Mouse (Mus musculus): ENCODE measurements around the gene Paqr8. TPM values are rescaled to one million over a fixed set of nuclear protein-coding genes. Genes with fewer than 3 reads are reported as not detected.
A peak's percentile ranks its signal among the peaks of the same experiment; 100 is the strongest.

Paqr8 gene
- total RNA-seq (2015) (1.6 and 3.9 TPM in 2 replicates), total RNA-seq (2017) (2.4 and 3.5 TPM in 2 replicates)

DNA sequence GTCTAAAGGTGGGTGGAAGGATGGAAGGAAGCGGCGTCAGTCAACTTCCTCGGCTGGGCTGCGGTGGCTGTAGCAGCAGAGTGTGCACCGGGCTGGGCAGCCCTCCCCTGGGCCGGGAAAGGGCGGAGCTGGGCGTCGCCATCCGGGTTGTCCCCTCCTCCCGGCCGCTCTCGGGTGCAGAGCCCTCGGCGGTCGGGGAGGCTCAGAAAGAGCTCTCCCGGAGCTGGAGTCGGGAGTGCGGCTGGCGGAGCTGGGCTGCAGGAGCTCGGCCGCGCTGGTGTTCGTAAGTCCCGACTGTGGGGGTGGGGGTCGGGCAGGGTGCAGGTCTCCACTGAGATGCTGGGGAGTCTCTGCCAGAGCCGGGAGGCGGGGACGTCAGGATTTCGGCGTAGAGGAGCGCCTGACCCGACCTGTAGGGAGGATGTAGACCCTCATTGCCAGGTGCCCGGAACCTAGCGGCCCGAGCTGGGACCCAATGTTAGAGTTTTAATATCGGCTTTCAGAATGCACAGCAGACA lies at the start of gene Paqr8:
Paqr8 (plus strand) TSS at position 203 of the 518 bp plus-strand sequence.
- ATAC-seq (replicated peaks; ENCODE audit: poor library complexity) = peak; percentile 95

DNA sequence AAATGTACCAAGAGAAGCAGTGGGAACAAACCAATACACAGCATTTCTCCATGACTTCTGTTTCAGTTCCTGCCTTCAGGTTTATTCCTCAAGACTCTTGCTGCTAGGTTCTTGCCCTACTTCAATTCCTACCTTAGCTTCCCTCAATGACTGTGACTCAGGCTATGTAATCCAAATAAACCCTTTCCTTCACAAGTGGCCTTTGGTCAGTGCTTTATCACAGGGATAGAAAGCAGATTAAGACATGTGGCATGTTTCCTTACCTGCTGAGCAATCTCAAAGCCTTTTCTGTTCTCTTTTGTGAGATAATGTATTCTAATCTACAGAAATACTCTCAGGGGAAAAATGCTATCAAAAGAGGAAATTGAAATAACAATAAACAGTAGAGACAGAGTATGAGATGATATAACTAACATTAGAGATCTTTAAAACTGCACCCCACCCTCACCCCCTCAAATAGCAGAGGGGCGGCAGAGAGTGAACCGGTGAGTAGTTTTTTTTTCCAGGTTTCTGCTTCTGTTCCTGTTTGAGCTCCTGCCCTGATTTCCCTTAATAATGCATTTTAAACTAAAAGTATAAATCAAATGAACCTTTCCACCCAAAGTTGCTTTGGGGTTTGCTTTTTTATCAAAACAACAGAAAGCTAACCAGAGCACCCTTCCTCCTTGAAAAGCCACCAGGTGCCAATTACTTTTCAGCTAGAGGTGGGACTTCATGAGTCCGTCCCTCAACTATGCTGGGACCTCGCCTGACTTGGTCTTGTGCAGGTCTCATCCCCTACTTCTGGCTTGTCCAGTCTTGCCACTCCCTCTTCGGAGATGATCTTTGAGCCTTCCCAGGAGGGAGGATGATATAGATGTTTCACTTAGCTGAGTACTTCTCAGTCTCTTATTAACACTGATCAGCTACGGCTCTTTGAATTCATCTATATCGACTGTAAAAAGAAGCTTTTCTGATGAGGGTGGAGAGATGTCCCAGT lies 33.2 kb upstream of the Paqr8 start:
- ATAC-seq (replicated peaks; ENCODE audit: poor library complexity) = no peak

DNA sequence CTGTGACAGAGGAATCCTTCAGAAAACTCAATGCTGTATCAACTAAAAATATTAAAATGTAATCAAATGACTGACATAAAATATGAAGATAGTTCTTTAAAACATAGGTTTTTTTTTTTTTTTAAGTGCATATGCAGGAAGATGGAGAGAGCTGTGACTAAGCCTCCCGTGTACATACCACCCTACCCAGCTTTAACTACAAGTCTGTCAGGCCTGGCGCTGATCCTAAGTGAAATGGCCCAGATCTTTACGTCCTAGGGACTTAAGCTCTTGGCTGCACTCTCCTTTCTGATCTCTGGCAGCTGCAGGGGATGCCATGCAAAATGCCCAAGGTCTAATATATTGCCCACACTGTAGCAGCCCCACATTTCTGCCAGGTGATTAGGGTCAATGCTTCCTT lies 29.6 kb upstream of the Paqr8 start:
- ATAC-seq (replicated peaks; ENCODE audit: poor library complexity) = no peak

DNA sequence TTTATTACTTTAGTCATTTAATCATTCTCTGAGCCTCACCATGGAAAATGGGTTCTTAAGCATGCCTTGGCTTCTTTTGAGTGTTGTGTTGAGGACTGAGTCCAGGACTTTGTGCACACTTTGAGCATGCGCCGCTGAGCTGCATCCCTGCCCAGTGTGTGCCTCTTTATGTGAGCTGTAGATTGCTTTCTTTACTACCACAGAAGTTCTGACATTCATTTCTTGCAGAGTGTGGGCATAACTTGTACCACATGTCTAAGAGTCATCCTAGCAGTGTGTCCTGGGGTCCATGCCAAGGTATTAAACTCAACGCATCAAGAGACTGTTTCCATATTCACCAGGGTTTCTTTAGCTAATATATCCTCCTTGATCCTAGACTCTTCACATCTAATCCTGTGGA lies 28.5 kb upstream of the Paqr8 start:
- no peak for ATAC-seq (replicated peaks; ENCODE audit: poor library complexity)

DNA sequence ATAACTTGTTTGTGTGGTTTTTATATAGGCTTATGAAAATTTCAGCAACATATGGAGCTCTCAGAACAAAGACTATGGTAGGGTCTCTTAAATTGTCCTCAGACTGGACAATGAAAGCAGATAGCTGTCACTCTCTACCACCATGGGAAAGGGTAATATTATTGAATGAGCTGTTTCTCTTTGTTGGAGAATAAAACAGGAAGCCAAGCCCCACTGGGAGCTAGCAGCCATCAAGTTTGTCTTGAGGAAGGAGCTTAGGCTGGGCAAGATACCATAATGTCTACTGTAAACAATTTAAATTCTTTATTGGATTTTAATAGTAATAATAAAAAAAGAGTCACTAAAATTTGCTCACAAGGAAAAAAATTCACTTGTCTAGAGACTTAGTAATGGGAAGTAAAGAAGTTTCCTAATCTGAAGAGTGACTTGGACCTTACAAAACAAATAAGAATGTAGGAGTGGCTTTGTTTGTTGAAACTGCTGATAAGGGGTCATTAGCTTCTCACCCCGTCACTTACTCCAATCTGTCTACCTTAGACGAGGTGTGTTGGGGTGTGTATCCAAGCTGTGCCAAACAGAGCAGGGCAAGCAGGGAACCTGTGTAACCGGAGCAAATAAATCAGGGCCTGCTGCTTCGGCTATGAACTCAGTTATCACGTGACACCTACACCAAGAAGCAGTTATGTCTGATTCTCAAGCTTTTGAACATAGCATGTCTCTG lies 26.8 kb upstream of the Paqr8 start:
- ATAC-seq (replicated peaks; ENCODE audit: poor library complexity) = no peak

DNA sequence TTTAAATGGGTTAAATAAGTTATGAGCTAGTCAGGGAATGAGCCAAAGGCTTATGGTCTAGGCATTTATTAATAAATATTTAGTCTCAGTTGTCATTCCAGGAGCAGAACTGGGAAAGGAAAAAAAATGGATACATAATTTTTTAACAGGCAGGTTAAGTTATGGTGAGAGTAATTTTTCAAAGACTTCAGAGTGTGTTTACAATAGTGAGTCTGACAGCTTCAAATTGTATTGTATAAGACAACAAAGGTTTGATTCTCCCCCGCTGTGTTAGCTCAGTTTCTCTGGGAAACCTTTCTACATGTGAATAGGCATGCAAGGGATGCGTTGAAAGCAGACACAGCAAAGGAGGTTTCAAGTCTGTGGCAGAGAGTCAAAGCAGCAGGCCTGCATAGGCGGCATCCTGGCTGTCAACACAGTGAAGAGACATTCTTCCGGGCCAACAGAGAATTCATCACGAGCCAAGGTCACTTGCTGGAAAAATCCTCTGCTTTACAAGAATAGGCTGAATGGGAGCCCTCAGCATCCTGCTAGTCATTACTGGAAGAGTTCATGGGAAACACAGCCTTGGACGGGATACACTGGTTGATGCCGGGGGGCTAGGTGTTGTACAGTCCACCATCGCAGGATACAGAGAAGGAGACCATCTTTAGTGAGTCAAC lies 23.0 kb upstream of the Paqr8 start:
- no peak for ATAC-seq (replicated peaks; ENCODE audit: poor library complexity)

DNA sequence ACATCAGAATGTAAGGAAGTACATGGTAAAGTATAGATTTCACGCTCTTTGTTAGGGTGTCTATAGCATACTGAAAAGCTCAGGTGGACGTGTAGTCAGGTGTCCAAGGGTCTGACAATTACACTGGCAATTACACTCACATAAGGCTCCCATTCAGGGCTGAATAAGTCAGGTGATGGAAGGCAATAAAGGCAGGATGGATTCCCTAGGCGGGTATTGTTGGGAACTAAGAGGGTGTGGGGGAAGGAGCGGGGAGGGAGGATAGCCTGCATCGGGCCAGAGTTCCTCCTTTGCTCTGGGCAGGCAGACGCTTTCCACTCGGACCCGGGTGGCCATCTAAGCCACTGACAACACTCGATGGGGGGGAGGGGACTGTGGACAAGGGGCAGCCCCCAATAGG lies 22.4 kb upstream of the Paqr8 start:
- ATAC-seq (replicated peaks; ENCODE audit: poor library complexity) = no peak

DNA sequence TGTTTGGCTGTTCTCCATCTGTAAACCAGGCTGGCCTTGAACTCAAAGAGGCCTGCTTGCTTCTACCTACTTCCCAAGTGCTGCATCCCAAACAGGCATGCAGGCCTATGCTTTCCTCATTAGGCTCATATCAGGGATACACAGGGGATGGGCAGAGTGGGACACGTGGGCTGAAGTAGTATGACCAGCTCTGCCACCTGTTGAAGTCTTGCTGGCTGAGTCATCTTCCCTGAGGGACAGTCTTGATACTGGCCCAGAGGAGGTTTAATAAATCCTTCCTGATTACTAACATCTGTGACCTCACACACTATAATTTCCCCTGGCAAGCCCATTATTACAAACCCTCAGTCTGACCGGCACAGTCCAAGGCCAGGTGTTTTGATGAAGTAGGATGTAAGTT lies 19.5 kb upstream of the Paqr8 start:
- no peak for ATAC-seq (replicated peaks; ENCODE audit: poor library complexity)

DNA sequence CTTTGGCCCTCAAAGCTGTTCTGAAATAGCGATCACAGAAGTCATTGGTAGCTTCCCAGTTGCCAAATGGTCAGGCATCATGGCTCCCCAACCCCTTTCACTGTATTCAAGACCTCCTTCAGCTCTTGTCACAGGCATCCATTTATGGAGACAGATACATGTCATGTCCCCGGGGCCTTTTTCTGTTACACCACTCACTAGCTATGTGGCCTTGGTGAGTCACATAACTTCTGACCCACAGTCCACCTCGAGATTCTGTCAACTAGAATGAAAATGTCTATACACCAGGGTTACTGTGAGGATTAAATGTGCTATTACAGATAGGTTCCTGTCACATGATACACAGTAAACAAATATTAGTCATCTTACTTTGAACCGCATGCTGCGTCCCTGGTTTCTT lies 17.9 kb upstream of the Paqr8 start:
- no peak for ATAC-seq (replicated peaks; ENCODE audit: poor library complexity)

DNA sequence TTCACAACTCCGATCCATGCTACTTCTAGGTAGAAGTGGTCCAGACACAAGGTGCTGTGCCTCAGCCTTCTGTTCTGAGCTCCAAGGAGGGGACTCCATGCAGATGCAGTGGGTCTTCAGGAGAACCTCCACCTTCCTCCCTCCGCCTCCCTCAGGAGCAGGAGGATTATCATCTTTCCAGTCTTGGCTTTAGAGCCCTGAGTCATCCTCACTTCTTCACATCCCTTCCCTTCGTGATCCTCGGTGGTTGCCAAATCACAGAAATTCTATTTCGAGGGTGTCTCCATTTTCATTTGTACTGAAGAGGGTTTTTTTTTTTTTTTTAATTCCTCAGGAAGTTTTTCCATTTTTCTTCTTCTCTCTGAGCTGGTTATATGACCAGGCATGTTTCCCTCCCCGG lies 16.3 kb upstream of the Paqr8 start:
- no peak for ATAC-seq (replicated peaks; ENCODE audit: poor library complexity)

DNA sequence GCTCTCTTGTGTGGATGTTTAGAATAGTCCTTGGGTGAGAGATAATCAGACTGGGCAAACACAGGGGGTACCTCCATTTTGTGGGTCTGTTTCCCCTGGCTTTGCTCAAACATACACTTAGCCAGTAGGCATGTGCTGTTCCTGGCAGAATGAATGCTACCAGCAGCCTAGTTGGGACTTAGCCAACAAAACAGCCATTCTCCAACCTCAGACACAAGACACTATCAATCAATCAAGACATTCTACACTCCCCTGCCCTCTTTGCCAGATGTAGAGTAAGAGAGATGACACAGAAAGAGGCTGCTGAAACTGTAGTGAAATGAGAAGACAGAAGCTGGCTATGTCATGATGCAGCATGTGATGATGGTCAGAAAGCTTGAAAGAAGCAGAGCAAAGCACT lies 13.1 kb upstream of the Paqr8 start:
- no peak for ATAC-seq (replicated peaks; ENCODE audit: poor library complexity)

DNA sequence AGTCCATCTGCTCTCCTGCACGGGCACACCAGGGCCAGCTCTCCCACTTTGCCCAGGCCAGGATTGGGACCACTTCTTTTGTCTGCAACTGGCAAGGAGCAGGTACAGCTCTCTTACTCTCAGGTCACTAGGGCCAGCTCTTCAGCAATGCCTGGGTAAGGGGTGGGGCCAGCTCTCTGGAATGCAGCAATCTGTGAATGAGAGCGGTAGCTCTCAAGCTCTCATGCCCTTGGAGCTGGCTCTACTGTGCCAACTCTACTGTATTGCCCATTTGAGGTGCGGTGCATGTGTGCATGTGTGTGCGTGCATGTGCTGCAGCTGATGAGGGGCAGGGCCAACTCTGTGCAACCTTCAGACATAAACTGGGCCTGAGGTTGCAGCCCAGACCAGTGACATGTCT lies 11.0 kb upstream of the Paqr8 start:
- ATAC-seq (replicated peaks; ENCODE audit: poor library complexity) = no peak

DNA sequence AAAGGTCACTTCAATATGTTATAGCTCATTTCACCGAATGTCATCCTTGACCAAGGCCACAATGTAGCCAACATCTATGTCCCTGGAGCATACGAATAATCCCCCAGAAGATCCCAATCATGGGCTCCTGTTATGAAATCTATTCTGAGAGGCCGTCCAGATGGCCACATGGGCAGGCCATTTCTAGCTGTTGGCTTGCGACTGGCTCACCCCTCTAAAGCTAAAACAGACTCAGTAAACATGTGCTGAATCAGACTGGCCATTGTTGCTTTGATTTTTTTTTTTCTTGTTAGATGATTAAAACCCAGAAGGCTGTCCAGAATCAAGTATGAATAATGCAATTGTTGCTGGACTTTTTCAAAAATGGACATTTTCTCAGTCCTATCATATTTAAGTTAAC lies 7.3 kb upstream of the Paqr8 start:
- ATAC-seq (replicated peaks; ENCODE audit: poor library complexity) = no peak

DNA sequence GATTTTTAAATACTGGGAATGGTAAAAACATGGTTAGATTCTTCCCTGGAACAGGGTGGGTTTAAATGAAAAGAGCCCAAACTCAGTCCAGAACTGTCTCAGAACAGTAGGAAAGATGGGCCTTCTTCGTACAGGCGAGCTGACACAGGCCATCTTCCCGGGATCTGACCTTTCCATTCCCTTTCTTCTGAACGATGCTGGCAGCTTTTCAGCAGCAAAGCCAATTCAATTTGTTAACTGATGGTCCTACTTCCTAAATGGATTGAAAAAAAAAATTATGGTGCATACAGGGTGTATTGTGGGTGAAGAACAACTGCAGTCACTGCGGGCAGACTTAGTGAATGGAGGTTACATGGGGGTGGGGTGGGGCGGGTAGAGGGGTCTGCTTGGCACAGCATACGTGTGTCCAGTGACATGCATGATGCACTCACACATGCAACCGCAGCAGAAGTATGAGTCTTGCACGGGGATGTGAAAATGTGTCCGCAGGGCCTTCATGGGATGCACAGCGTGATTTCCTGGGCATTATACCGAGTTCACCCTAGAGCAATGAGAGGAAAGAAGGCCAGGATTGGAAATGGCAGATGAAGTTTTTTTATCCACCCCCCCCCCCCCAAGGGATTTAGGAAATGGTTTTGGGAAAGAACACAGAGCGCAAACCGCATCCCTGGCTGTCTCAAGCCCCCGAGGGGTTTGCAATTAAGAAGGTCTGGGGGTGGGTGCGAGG lies 566 bp upstream of the Paqr8 start:
- ATAC-seq (replicated peaks; ENCODE audit: poor library complexity) = 0 out of 2 replicates have a peak, but pooled peaks have one; percentile 1

DNA sequence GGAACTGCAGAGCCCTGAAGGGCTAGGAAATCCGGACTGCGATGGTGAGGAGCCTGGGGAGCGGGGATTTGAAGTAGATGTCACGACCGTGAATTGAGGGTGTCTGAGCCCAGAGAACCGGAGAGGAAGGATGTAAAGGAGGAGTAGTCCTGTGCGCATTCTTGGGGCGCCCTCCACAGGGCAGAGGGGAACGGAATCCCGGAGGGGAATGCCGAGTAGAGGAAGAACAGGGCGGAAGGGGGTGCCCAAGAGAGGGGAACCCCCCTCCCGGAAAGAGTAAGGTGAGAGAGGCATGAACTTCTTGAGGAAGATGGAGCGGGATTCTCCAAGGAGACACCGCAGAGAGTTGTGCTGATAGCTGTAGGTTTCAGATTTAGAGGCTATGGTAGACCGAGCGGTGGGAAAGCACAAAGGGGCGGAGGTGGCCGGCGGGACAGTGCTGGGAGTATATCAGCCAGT lies 564 bp downstream of the Paqr8 start:
- peak; percentile 72 for ATAC-seq (replicated peaks; ENCODE audit: poor library complexity)

DNA sequence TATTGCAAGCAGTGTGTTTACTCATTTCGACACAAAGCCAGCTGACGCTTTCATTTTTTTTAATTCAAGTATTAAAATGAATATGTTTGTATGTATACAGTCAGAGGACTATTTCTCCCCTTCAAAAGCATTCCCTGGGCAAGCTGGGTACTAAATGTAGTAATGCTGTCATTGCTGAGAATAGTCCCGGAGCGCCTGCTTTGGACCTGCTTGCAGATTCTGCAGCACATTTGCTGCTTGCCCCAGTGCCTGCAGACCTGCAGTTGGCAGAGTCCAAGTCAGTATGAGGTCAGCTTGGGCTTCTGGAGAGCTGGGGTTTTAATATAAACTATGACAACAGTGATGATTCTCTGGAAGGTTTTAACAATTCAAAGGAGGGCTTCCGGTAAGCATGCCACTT lies 2.7 kb downstream of the Paqr8 start:
- ATAC-seq (replicated peaks; ENCODE audit: poor library complexity) = no peak

DNA sequence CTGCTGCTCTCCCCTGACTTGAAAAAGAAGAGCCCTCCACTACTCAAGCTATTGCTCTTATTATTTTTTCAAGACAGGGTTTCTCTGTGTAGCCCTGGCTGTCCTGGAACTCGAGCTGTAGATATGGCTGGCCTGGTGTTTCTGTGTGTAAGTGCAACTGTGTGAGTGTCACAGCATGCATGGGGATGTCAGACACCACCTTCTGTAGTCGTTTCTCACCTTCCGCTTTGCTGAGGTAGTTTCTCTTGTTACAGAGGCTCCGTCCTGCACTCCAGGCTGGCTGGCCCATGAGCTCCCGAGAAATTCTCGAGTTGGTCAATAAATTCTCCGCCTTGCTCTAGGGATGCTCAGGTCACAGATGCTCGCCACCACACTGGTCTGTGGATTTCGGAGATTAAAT lies 8.0 kb downstream of the Paqr8 start:
- no peak for ATAC-seq (replicated peaks; ENCODE audit: poor library complexity)

DNA sequence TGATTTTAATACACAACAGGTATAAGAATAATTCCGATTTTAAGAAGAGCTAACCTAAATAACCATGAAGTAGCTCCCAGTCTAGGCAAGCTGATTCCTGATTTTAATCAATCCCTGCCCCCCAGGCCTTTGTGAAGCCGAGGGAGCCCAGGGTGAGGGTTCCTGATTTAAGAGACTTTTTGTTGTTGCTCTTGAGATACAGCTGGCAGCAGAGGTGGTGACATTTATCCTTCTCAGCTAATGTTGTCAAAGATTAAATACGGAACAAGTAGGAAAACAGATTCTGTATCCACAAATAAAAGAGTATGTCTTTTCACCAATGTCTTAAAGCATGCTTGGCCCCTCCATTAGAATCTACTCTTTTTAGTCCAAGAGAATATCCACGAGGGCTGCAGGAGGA lies 9.9 kb downstream of the Paqr8 start:
- no peak for ATAC-seq (replicated peaks; ENCODE audit: poor library complexity)

DNA sequence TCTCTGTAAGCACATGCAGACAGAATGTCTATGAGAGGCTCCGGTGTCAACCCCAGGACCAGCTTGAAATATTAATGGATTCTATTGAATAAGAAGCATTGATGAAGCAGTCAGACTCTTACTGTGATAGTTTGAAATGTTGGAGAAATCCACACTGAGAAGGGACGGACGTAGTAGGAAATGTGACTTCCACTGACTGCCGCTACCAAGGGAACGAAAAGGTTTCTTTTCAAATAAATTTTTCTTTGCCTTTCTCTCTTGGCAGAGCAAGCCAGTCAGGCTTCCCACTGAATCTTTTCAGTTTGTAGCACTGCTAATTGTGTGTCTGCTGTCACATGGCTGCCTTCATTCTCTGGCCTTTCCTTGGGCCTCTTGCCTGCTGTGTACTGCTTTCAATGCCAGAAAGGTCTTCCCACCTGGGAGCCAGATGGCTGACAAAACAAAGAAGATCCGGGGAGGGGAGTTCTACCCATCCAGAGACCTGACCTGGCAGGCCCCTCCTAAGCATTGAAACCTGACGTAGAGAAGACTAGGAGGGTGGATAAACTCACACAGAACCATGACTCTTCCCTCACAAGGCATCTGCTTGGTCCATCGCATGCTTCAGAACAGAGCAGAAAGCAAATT lies 15.2 kb downstream of the Paqr8 start:
- ATAC-seq (replicated peaks; ENCODE audit: poor library complexity) = no peak

DNA sequence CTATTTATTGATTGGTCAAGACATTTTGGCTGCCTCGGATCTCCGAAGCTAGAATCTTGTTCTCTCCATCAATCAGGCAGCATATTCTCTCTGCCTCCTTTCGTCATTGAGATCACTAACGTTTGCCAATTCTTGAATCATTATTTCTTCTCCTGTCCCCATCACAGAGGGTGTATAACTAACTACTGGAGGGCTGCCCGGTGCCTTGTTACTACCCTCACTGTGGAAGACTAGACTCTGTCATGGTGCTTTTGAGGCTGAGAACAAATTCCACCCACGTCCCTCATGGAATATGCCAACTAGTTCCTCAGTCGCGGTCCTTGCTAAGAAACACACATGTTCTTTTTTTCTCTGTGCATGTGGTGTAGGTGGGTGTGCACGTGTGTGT lies 15.7 kb downstream of the Paqr8 start:
- ATAC-seq (replicated peaks; ENCODE audit: poor library complexity) = no peak

All from megakaryocyte progenitor cell, adult 5-6 weeks (primary cell).